Mouse (Mus musculus) limb, embryonic 12.5 days (tissue): ENCODE measurements around the gene Map2k5. TPM values are rescaled to one million over a fixed set of nuclear protein-coding genes. Genes with fewer than 3 reads are reported as not detected.

ENCODE experiments used
- ATAC-seq: fragments of 200-750 bp; cut with Nextera tagmentation; 2 replicates; pipeline ENCODE4 v1.8.0; 2017; ENCODE audit warnings: low read depth, moderate TSS enrichment; ENCODE audit not compliant: insufficient number of reproducible peaks, insufficient read depth, low FRiP score, low TSS enrichment
- H3K27ac ChIP-seq: fragments of 300-500 bp; sonication (generic); 2 replicates; pipeline ENCODE4 v1.5.1; 2016; ENCODE audit warnings: mild to moderate bottlenecking, moderate library complexity
- H3K27me3 ChIP-seq: fragments of 300-500 bp; sonication (generic); 2 replicates; pipeline ENCODE4 v1.6.1; 2016; ENCODE audit warnings: mild to moderate bottlenecking, moderate library complexity
- H3K36me3 ChIP-seq: fragments of 300-500 bp; sonication (generic); 2 replicates; pipeline ENCODE4 v1.6.1; 2016; ENCODE audit warnings: mild to moderate bottlenecking, moderate library complexity
- H3K4me1 ChIP-seq: fragments of 300-500 bp; sonication (generic); replicated peaks from 2 replicates; pipeline ENCODE4 v1.6.1; 2016
- H3K4me2 ChIP-seq: fragments of 300-500 bp; sonication (generic); 2 replicates; pipeline ENCODE4 v1.6.1; 2016; ENCODE audit warnings: mild to moderate bottlenecking, moderate library complexity
- H3K4me3 ChIP-seq: fragments of 300-500 bp; sonication (generic); replicated peaks from 2 replicates; pipeline ENCODE4 v1.5.1; 2016; ENCODE audit warnings: mild to moderate bottlenecking
- H3K9ac ChIP-seq: fragments of 300-500 bp; sonication (generic); replicated peaks from 2 replicates; pipeline ENCODE4 v1.6.1; 2016; ENCODE audit warnings: mild to moderate bottlenecking, moderate library complexity
- H3K9me3 ChIP-seq: fragments of 300-500 bp; sonication (generic); 2 replicates; pipeline ENCODE4 v1.6.1; 2016; ENCODE audit warnings: mild to moderate bottlenecking, moderate library complexity
- WGBS: fragments of 180-500 bp; shearing (Covaris S2); methylation state at CpG from one replicate; pipeline ENCODE4 v1.1.7; 2016; 5-methylcytosine and 5-hydroxymethylcytosine counted together
- polyA plus RNA-seq: library from polyadenylated mRNA; unstranded; fragments of >200 nt; fragmentation: Nextera tagmentation; extraction: Ambion mirVana; gene quantifications from 2 replicates; pipeline ENCODE4 v1.2.1, GENCODE M21; 2016

The Map2k5 gene
- polyA plus RNA-seq, 1 experiment from 2014 or later: 44.5 TPM

GRCm38 (mm10) chr9:63302511-63302910 lies 75.2 kb downstream of the Map2k5 start:
- peaks cover 20% of the 10 kb centered on the region for H3K36me3 ChIP-seq
- no peak overlapping the region for H3K9ac ChIP-seq
- no peak overlapping the region for H3K27ac ChIP-seq
- H3K9me3 ChIP-seq: no peaks in the 10 kb centered on the region
- ATAC-seq: no peak
- no peaks in the 10 kb centered on the region for H3K27me3 ChIP-seq
- no peak overlapping the region for H3K4me3 ChIP-seq
- no peak overlapping the region for H3K4me2 ChIP-seq
- 85% methylated on average over 4 of the region's 4 CpGs for WGBS
- H3K4me1 ChIP-seq: 0 out of 2 replicates have a peak, but pooled peaks cover 2% of the 10 kb centered on the region

- 89% methylated on average over 3 of the region's 3 CpGs for WGBS
- no peak overlapping the region for H3K27ac ChIP-seq
Observed at GRCm38 (mm10) chr9:63298656-63299055, 79.0 kb downstream of the Map2k5 start.

GRCm38 (mm10) chr9:63295551-63295958 lies 82.1 kb downstream of the Map2k5 start:
- WGBS: 40% methylated on average over 7 of the region's 7 CpGs
- peaks cover 36% of the 10 kb centered on the region for H3K4me1 ChIP-seq

More at GRCm38 (mm10) chr9:63298656-63299055, 79.0 kb downstream of the Map2k5 start:
- H3K4me2 ChIP-seq: no peak overlapping the region
- H3K36me3 ChIP-seq: peaks cover 20% of the 10 kb centered on the region
- no peak for ATAC-seq
- no peak overlapping the region for H3K4me3 ChIP-seq
- no peaks in the 10 kb centered on the region for H3K9me3 ChIP-seq
- H3K4me1 ChIP-seq: peaks cover 31% of the 10 kb centered on the region
- no peak overlapping the region for H3K9ac ChIP-seq
- H3K27me3 ChIP-seq: no peaks in the 10 kb centered on the region

GRCm38 (mm10) chr9:63294846-63295245 lies 82.9 kb downstream of the Map2k5 start:
- peaks cover 34% of the 10 kb centered on the region for H3K36me3 ChIP-seq
- H3K4me2 ChIP-seq: no peak overlapping the region
- 54% methylated on average over 6 of the region's 6 CpGs for WGBS
- no peak overlapping the region for H3K27ac ChIP-seq
- H3K4me3 ChIP-seq: no peak overlapping the region
- peaks cover 36% of the 10 kb centered on the region for H3K4me1 ChIP-seq
- H3K9me3 ChIP-seq: no peaks in the 10 kb centered on the region
- H3K9ac ChIP-seq: no peak overlapping the region
- H3K27me3 ChIP-seq: no peaks in the 10 kb centered on the region
- ATAC-seq: no peak

More at GRCm38 (mm10) chr9:63295551-63295958, 82.1 kb downstream of the Map2k5 start:
- peaks cover 31% of the 10 kb centered on the region for H3K36me3 ChIP-seq
- H3K4me2 ChIP-seq: no peak overlapping the region
- no peak overlapping the region for H3K9ac ChIP-seq
- no peak for ATAC-seq
- H3K9me3 ChIP-seq: no peaks in the 10 kb centered on the region
- H3K4me3 ChIP-seq: no peak overlapping the region
- no peak overlapping the region for H3K27ac ChIP-seq
- H3K27me3 ChIP-seq: no peaks in the 10 kb centered on the region

- Histone ChIP-seq H3K9me3 (no peaks in the 10 kb centered on the region), H3K4me1 (peaks cover 36% of the 10 kb centered on the region), H3K36me3 (peaks cover 40% of the 10 kb centered on the region), H3K4me2 (no peak overlapping the region), H3K4me3 (no peak overlapping the region), H3K27me3 (no peaks in the 10 kb centered on the region), H3K9ac (no peak overlapping the region), H3K27ac (no peak overlapping the region)
- no peak for ATAC-seq
- 8% methylated on average over 13 of the region's 13 CpGs for WGBS
Observed at GRCm38 (mm10) chr9:63293781-63294480, 83.8 kb downstream of the Map2k5 start.

- no peaks in the 10 kb centered on the region for H3K9me3 ChIP-seq
- H3K27ac ChIP-seq: no peak overlapping the region
- no peaks in the 10 kb centered on the region for H3K27me3 ChIP-seq
- H3K4me2 ChIP-seq: no peak overlapping the region
- H3K4me3 ChIP-seq: no peak overlapping the region
- ATAC-seq: no peak
- 80% methylated on average over 4 of the region's 4 CpGs for WGBS
- H3K36me3 ChIP-seq: peaks cover 45% of the 10 kb centered on the region
- no peak overlapping the region for H3K9ac ChIP-seq
- H3K4me1 ChIP-seq: peaks cover 19% of the 10 kb centered on the region
Observed at GRCm38 (mm10) chr9:63288676-63289075, 89.0 kb downstream of the Map2k5 start.

GRCm38 (mm10) chr9:63284392-63284791 lies 93.3 kb downstream of the Map2k5 start:
- Histone ChIP-seq H3K4me2 (no peak overlapping the region), H3K4me3 (no peak overlapping the region), H3K36me3 (peaks cover 27% of the 10 kb centered on the region), H3K4me1 (peaks cover 14% of the 10 kb centered on the region; the same call in 1 of the 2 replicates), H3K9me3 (peaks cover 4% of the 10 kb centered on the region; the same call in 1 of the 2 replicates), H3K27me3 (no peaks in the 10 kb centered on the region), H3K9ac (no peak overlapping the region), H3K27ac (no peak overlapping the region)
- ATAC-seq: no peak
- WGBS: 88% methylated on average over 9 of the region's 9 CpGs

- Histone ChIP-seq H3K4me2 (no peak overlapping the region), H3K27ac (no peak overlapping the region), H3K9me3 (peaks cover 4% of the 10 kb centered on the region; the same call in 1 of the 2 replicates), H3K27me3 (no peaks in the 10 kb centered on the region), H3K4me1 (peaks cover 13% of the 10 kb centered on the region), H3K4me3 (no peak overlapping the region), H3K9ac (no peak overlapping the region), H3K36me3 (peaks cover 15% of the 10 kb centered on the region)
- WGBS: 97% methylated on average over 7 of the region's 7 CpGs
- ATAC-seq: no peak
Observed at GRCm38 (mm10) chr9:63281996-63282395, 95.7 kb downstream of the Map2k5 start.

- peaks cover 6% of the 10 kb centered on the region for H3K4me1 ChIP-seq
- no peak overlapping the region for H3K4me2 ChIP-seq
- H3K27me3 ChIP-seq: no peaks in the 10 kb centered on the region
- no peak for ATAC-seq
- WGBS: 71% methylated on average over 2 of the region's 2 CpGs
- H3K36me3 ChIP-seq: peaks cover 15% of the 10 kb centered on the region
- no peak overlapping the region for H3K9ac ChIP-seq
- H3K4me3 ChIP-seq: no peak overlapping the region
- H3K27ac ChIP-seq: no peak overlapping the region
- peaks cover 4% of the 10 kb centered on the region; the same call in 1 of the 2 replicates for H3K9me3 ChIP-seq
Observed at GRCm38 (mm10) chr9:63281086-63281485, 96.6 kb downstream of the Map2k5 start.

- Histone ChIP-seq H3K4me1 (peaks cover 20% of the 10 kb centered on the region), H3K27ac (no peak overlapping the region), H3K27me3 (no peaks in the 10 kb centered on the region), H3K9me3 (no peaks in the 10 kb centered on the region), H3K4me2 (no peak overlapping the region), H3K4me3 (no peak overlapping the region), H3K36me3 (peaks cover 3% of the 10 kb centered on the region; the same call in 1 of the 2 replicates), H3K9ac (no peak overlapping the region)
- ATAC-seq: no peak
- 89% methylated on average over 6 of the region's 6 CpGs for WGBS
Observed at GRCm38 (mm10) chr9:63273781-63274180, 103.9 kb downstream of the Map2k5 start.

GRCm38 (mm10) chr9:63269839-63270238 lies 107.9 kb downstream of the Map2k5 start:
- Histone ChIP-seq H3K9ac (no peak overlapping the region), H3K36me3 (peaks cover 3% of the 10 kb centered on the region; the same call in 1 of the 2 replicates), H3K27me3 (no peaks in the 10 kb centered on the region), H3K27ac (no peak overlapping the region), H3K4me2 (no peak overlapping the region), H3K4me3 (no peak overlapping the region), H3K4me1 (peaks cover 15% of the 10 kb centered on the region), H3K9me3 (no peaks in the 10 kb centered on the region)
- no peak for ATAC-seq
- 30% methylated on average over 3 of the region's 3 CpGs for WGBS
